Mouse (Mus musculus): ENCODE data around the gene Gm45521. TPM values are rescaled to one million over a fixed set of nuclear protein-coding genes. Genes with fewer than 3 reads are reported as not detected.

Gm45521 gene
- total and polyA plus RNA-seq, 2 experiments from 2014 or later: not detected

DNA sequence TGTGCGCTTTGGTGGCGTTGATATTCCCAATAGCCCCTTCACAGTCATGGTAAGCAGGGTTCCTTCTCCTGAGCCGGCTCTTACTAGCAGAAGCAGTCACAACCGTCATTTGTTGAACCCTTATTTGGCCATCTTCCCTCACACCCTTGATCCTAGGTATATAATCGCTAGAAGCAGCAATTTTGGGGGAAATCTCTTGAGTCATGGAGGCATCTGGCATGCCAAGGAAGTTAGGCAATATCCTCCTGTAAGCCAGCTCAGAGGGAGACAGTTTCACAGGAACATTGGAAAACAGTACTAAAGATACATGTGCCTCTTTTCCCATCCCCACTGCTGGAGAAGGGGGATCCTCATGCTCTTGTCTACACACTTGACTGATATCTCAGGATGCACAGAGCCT, 37.8 kb upstream of the Gm45521 start:
- ATAC-seq (ENCODE audit: insufficient read depth, low read depth) (no peak), DNase-seq (ENCODE audit: low spot score) (no peak)
- no peaks in the 10 kb centered on the region for H3K9me3 ChIP-seq (replicated peaks; ENCODE audit: control insufficient read depth, low read length)
- no peaks in the 10 kb centered on the region for H3K4me1 ChIP-seq (ENCODE audit: control insufficient read depth, insufficient read depth)
- H3K4me3 ChIP-seq (ENCODE audit: low read depth, low read length): no peak overlapping the region
- no peaks in the 10 kb centered on the region for H3K27me3 ChIP-seq (ENCODE audit: control insufficient read depth, insufficient read depth, low read length)
- no peak overlapping the region for H3K27ac ChIP-seq (ENCODE audit: low read depth)
- peaks cover 54% of the 10 kb centered on the region for H3K36me3 ChIP-seq (replicated peaks; ENCODE audit: control insufficient read depth, insufficient read depth, low read length)
- no peak overlapping the region for H3K9ac ChIP-seq (replicated peaks; ENCODE audit: low read depth, low read length)
- no peak overlapping the region for H3K4me2 ChIP-seq (ENCODE audit: low read depth, low read length)
- whole genome bisulfite sequencing: 77% methylated on average over 5 of the region's 5 CpGs
- TF ChIP-seq CTCF (IDR thresholded peaks at IDR 0.05; ENCODE audit: low read depth): no peak
- TF ChIP-seq EP300 (IDR thresholded peaks at IDR 0.05; ENCODE audit: low read depth): no peak

DNA sequence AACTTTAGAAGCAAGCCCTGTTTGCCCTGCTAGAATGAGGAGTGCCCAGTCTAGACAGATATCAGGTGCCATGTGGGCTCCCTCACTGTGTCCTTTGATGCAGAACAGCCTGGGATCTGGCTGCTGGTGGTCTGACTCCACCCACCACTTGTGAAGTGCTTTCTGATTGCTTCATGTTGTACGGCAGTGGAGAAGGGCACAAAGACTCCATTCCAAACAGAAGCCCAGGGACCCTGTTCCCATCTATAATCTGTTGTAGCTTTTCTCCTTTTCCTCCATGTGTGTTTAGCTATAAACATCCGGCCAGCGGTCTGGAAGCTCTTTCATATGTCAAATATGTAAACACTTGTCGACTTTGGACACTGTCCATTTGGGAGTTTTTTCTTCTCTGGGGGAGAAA, 37.2 kb upstream of the Gm45521 start:
- no peak for DNase-seq (ENCODE audit: low spot score)
- WGBS: 68% methylated on average over 4 of the region's 4 CpGs
- no peaks in the 10 kb centered on the region for H3K4me1 ChIP-seq (ENCODE audit: control insufficient read depth, insufficient read depth)
- ATAC-seq (ENCODE audit: insufficient read depth, low read depth): no peak
- no peak overlapping the region for H3K4me2 ChIP-seq (ENCODE audit: low read depth, low read length)
- no peak overlapping the region for H3K27ac ChIP-seq (ENCODE audit: low read depth)
- TF ChIP-seq CTCF (IDR thresholded peaks at IDR 0.05; ENCODE audit: low read depth): no peak
- no peak for TF ChIP-seq EP300 (IDR thresholded peaks at IDR 0.05; ENCODE audit: low read depth)
- H3K9ac ChIP-seq (replicated peaks; ENCODE audit: low read depth, low read length): no peak overlapping the region
- no peaks in the 10 kb centered on the region for H3K9me3 ChIP-seq (replicated peaks; ENCODE audit: control insufficient read depth, low read length)
- H3K36me3 ChIP-seq (replicated peaks; ENCODE audit: control insufficient read depth, insufficient read depth, low read length): peaks cover 49% of the 10 kb centered on the region
- no peaks in the 10 kb centered on the region for H3K27me3 ChIP-seq (ENCODE audit: control insufficient read depth, insufficient read depth, low read length)
- H3K4me3 ChIP-seq (ENCODE audit: low read depth, low read length): no peak overlapping the region

DNA sequence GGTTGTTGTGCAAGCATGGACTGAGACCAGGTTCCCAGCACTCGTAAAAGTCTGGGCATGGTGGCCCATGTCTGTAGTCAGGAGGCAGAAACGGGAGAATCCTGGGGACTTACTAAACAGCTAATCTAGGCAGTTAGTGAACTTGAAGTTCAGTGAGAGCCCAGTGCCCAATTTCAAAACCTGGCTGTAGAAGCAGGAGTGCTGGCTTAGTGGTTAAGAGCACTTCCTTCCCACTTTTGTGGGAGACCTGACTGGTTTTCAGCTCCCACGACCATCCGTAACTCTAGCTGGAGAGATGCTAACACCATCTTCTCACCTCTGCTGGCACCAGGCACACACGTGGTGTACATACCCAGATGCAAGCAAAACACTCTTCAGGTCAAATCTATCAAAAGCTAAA, 35.6 kb upstream of the Gm45521 start:
- H3K36me3 ChIP-seq (replicated peaks; ENCODE audit: control insufficient read depth, insufficient read depth, low read length): peaks cover 41% of the 10 kb centered on the region

DNA sequence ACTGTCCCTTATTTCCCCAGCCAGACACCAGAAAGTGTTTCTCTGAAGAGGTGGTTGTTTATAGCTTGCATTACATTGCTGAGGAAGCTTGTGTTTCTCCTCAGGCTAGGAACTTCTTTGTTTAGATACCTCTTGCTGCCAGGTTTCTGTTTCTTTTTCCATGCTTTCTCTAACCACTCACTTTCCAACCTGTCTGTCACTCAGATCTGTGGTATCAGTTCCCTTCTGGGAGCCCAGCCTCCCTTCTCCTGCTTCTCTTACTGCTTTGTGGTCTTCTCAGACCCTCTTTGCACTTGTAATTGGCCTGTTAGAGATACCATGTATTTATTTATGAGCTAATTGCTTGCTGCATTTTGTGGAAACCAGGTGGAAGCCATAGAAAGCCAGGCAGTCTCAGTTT, 33.5 kb upstream of the Gm45521 start:
- TF ChIP-seq CTCF (IDR thresholded peaks at IDR 0.05; ENCODE audit: low read depth): no peak
- no peak for TF ChIP-seq EP300 (IDR thresholded peaks at IDR 0.05; ENCODE audit: low read depth)
- ATAC-seq (ENCODE audit: insufficient read depth, low read depth): no peak

More for the DNA sequence above, 35.6 kb upstream of the Gm45521 start:
- WGBS: 85% methylated on average over 5 of the region's 5 CpGs
- Histone ChIP-seq H3K9me3 (replicated peaks; ENCODE audit: control insufficient read depth, low read length) (no peaks in the 10 kb centered on the region), H3K27ac (ENCODE audit: low read depth) (no peak overlapping the region), H3K4me2 (ENCODE audit: low read depth, low read length) (no peak overlapping the region), H3K4me1 (ENCODE audit: control insufficient read depth, insufficient read depth) (no peaks in the 10 kb centered on the region), H3K9ac (replicated peaks; ENCODE audit: low read depth, low read length) (no peak overlapping the region), H3K27me3 (ENCODE audit: control insufficient read depth, insufficient read depth, low read length) (no peaks in the 10 kb centered on the region), H3K4me3 (ENCODE audit: low read depth, low read length) (no peak overlapping the region)
- no peak for TF ChIP-seq CTCF (IDR thresholded peaks at IDR 0.05; ENCODE audit: low read depth)
- TF ChIP-seq EP300 (IDR thresholded peaks at IDR 0.05; ENCODE audit: low read depth): no peak
- ATAC-seq (ENCODE audit: insufficient read depth, low read depth): no peak
- DNase-seq (ENCODE audit: low spot score): no peak

DNA sequence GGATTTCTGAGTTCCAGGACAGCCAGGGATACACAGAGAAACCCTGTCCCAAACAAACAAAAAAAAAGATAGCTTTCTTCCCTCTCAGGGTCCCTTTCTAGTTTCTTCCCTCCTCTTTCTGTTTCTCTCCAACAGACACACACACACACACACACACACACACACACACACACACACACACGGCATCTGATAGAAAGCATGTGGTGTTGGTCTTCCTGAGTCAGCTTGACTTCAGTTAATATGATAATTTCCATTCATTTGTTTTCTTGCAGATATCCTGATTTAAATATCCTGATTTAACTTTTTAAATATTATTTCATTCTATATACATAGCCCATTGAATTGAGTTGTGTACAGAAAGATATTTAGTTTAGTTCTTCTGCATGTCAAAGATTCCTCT, 28.7 kb upstream of the Gm45521 start:
- no peaks in the 10 kb centered on the region for H3K27me3 ChIP-seq (ENCODE audit: control insufficient read depth, insufficient read depth, low read length)
- ATAC-seq (ENCODE audit: insufficient read depth, low read depth) (no peak), DNase-seq (ENCODE audit: low spot score) (no peak)
- H3K9me3 ChIP-seq (replicated peaks; ENCODE audit: control insufficient read depth, low read length): no peaks in the 10 kb centered on the region
- no peak overlapping the region for H3K4me2 ChIP-seq (ENCODE audit: low read depth, low read length)
- H3K4me1 ChIP-seq (ENCODE audit: control insufficient read depth, insufficient read depth): no peaks in the 10 kb centered on the region
- peaks cover 40% of the 10 kb centered on the region for H3K36me3 ChIP-seq (replicated peaks; ENCODE audit: control insufficient read depth, insufficient read depth, low read length)
- no peak overlapping the region for H3K27ac ChIP-seq (ENCODE audit: low read depth)
- 85% methylated on average over 1 of the region's 1 CpGs for WGBS
- no peak overlapping the region for H3K4me3 ChIP-seq (ENCODE audit: low read depth, low read length)
- no peak for TF ChIP-seq EP300 (IDR thresholded peaks at IDR 0.05; ENCODE audit: low read depth)
- TF ChIP-seq CTCF (IDR thresholded peaks at IDR 0.05; ENCODE audit: low read depth): no peak
- H3K9ac ChIP-seq (replicated peaks; ENCODE audit: low read depth, low read length): no peak overlapping the region

More for the DNA sequence above, 33.5 kb upstream of the Gm45521 start:
- Histone ChIP-seq H3K27ac (ENCODE audit: low read depth) (no peak overlapping the region), H3K9me3 (replicated peaks; ENCODE audit: control insufficient read depth, low read length) (no peaks in the 10 kb centered on the region), H3K27me3 (ENCODE audit: control insufficient read depth, insufficient read depth, low read length) (no peaks in the 10 kb centered on the region), H3K4me1 (ENCODE audit: control insufficient read depth, insufficient read depth) (no peaks in the 10 kb centered on the region), H3K36me3 (replicated peaks; ENCODE audit: control insufficient read depth, insufficient read depth, low read length) (peaks cover 26% of the 10 kb centered on the region), H3K4me2 (ENCODE audit: low read depth, low read length) (no peak overlapping the region), H3K9ac (replicated peaks; ENCODE audit: low read depth, low read length) (no peak overlapping the region), H3K4me3 (ENCODE audit: low read depth, low read length) (no peak overlapping the region)
- DNase-seq (ENCODE audit: low spot score): no peak

DNA sequence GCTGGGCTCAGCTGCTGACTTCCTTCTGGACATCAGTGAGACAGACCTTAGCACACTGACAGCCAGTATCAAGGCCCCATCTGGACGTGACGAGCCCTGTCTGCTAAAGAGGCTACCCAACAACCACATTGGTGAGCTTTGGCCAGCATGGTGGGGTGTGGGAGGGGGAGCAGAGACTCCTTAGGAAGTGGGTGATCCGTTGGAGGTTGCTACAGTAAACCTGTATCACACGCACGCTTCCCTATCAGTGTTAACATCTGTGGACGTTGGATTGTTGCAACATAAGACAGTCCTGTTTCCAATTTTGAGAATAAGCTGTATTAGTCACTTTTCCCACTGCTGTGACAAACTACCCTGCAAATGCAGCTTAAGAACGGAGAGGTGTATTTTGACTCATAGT, 28.1 kb upstream of the Gm45521 start:
- DNase-seq (ENCODE audit: low spot score) (no peak), ATAC-seq (ENCODE audit: insufficient read depth, low read depth) (no peak)
- 79% methylated on average over 7 of the region's 7 CpGs for WGBS
- Histone ChIP-seq H3K4me3 (ENCODE audit: low read depth, low read length) (no peak overlapping the region), H3K27ac (ENCODE audit: low read depth) (no peak overlapping the region), H3K4me1 (ENCODE audit: control insufficient read depth, insufficient read depth) (no peaks in the 10 kb centered on the region), H3K27me3 (ENCODE audit: control insufficient read depth, insufficient read depth, low read length) (no peaks in the 10 kb centered on the region), H3K9me3 (replicated peaks; ENCODE audit: control insufficient read depth, low read length) (no peaks in the 10 kb centered on the region), H3K4me2 (ENCODE audit: low read depth, low read length) (no peak overlapping the region), H3K36me3 (replicated peaks; ENCODE audit: control insufficient read depth, insufficient read depth, low read length) (peaks cover 47% of the 10 kb centered on the region), H3K9ac (replicated peaks; ENCODE audit: low read depth, low read length) (no peak overlapping the region)
- TF ChIP-seq EP300 (IDR thresholded peaks at IDR 0.05; ENCODE audit: low read depth) (no peak), CTCF (IDR thresholded peaks at IDR 0.05; ENCODE audit: low read depth) (no peak)
